Mouse (Mus musculus) kidney, postnatal 14 days (tissue): ENCODE data around the gene Sae1.

Experiments
- DNase-seq: peaks from one replicate; pipeline ENCODE4 v3.0.0; 2022; ENCODE audit warnings: mixed read lengths

The Sae1 gene

GRCm38 (mm10) chr7:16387160-16388041 lies at the start of gene Sae1:
Gene Sae1 (minus strand): TSS chr7:16387806.
- peak; percentile 98 for DNase-seq

GRCm38 (mm10) chr7:16435088-16435487 lies 47.5 kb upstream of the Sae1 start:
- no peak for DNase-seq

- no peak for DNase-seq
Observed at GRCm38 (mm10) chr7:16433352-16433971, 45.9 kb upstream of the Sae1 start.

DNA sequence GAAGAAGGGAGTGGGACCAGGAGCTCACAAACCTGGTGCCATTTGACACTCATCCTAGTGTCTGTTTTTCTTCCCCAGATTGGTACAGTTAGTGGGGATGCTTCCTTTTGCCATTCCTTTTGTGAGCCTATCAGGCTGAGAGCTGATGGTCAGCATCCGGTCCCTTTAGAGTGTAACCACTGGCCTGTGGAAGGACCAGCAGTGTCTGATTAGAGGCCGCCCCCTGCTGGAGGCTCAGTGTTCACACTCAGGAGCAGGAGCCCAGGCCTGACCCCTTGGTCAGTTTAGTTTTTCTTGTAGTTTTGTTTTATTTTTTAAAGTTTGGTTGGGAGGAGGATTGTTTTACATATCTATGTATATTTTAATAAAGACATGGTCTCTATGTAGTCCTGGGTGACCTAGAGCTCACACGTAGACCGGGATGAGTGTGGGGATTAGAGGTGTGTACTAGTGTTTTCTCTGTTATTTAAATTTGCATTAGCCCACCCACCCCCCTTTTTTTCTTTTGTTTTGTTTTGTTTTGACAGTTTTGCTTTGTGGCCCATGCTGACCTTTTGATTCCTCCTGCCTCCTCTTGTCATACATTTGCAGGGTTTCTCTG lies 38.6 kb upstream of the Sae1 start:
- peak; percentile 89 for DNase-seq

- no peak for DNase-seq
Observed at GRCm38 (mm10) chr7:16425721-16426120, 38.1 kb upstream of the Sae1 start.

DNA sequence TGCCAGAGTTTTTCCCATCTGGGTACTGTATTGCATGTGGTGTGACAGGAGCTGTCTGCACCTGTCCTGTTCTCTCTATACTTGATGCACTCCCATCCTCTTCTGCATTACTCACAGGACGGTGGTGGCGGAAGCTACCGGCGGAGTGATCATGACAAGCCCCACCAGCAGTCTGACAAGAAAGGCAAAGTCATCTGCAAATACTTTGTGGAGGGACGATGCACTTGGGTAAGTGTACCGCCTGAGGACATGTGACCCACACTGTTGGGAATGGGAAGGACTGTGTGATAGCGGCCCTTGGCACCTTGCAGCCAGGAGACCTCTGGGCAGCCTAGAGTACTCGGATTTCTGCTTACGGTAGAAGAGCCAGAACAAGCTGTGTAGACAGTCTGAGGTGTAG lies 36.1 kb upstream of the Sae1 start:
- DNase-seq, result no peak

DNA sequence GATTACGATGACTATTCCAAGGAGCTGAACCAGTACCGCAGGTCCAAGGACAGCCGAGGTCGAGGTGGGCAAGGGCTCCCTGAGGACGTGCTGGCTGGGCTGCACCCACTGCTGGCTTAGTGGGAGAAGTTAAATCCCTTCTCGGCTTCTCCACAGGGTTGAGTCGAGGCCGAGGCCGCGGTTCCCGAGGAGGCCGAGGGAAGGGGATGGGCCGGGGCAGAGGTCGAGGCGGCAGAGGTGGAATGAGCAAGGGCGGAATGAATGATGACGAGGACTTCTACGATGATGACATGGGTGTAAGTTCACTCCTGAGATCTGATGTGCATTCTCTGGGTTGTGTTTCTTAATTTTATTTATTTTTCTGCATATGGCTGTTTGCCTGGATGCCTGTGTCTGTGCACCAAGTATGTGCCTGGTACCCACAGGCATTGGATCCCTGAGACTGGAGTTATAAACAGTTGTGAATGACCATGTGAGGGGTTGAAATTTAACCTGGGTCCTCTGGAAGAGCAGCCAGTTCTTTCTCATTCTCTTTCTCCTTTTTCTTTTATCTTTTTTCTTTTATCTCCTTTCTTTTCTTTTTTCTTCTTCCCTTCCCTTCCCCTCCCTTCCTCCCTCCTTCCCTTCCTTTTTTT lies 34.7 kb upstream of the Sae1 start:
- no peak for DNase-seq

- DNase-seq, result no peak
Observed at GRCm38 (mm10) chr7:16420493-16421118, 33.0 kb upstream of the Sae1 start.

DNA sequence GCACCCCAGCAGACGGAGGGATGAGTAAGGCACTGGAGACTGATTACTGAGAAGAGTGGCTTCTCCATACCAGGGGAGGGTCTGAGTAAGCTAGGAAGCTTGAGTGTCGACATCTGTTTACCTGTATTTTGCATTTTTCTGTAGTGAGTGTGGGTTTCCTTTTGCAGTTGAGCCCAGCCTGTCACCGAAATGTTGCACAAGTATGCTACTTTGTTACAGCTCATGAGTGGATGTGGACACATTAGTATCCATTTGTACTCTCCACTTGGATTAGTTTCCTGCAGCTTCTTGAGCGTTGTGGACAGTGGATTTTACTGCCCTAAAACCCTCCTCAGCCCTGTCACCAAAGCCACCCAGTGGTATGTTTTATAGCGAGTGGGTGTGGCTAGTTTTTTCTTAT lies 31.1 kb upstream of the Sae1 start:
- no peak for DNase-seq

DNA sequence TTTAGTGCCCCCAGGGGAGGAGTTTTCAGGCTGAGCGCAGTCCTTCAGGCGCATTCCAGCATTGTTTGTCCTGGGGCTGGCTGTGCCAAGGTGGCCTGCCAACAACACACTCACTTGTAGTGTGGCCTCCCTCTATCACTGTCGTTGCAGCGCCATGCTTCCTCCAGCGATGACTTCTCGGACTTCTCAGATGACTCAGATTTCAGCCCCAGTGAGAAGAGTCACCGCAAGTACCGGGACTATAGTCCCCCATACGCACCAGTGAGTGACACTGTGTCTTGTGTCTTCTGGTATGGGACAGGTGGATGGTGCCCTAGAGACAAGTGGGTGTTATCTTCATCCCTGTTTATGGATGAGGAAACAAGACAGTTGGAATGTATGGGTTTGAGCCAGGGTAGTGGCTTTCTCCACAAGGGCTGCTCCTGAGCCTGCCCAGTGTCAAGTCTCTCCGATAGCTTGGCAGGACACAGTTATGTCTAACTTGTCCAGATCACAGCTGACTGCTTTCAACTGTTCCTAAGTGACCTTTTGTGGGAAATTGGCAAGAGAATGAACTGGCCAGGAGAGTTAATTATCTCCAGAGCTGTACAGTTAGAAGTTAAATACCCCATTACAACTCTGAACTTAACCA lies 29.6 kb upstream of the Sae1 start:
- peak; percentile 80 for DNase-seq

DNA sequence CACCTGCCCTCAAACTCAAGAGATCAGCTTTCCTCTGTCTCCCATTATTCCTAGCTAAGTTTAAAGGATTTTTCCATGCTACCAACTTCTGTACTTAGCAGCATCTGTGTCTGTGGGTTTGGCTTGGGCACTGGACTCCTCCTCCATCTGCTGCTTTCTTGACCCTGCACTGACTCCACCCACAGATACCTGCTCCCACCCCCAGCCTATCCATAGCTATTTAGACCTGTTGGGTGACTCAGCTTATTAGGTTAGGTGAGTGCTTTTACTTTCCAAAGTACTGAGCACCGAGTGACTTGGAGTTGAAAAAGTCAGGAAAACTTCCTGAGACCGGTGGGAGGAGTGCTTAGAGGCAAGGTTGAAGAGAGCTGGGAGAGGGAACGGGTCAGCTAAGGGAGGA lies 27.8 kb upstream of the Sae1 start:
- peak; percentile 49 for DNase-seq

DNA sequence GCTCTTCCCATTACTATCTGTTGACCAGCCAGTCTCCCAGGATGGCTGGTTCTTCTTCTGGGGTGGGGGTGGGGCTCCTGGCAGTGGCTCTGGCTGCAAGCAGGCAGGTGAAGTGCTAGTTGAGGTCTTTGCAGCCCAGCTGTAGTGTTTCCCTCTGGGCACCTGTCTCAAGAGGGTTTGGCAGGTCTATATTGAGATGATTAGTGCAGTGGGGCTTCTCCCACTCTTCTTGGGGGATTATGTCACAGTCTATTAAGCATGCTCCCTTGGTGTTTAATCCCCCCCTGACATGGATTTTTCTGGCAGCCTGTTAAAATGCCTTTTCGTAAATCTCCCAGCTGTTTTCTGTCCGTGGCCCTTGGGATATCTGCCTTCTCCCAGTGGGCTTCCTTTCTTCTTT lies 25.3 kb upstream of the Sae1 start:
- no peak for DNase-seq

DNA sequence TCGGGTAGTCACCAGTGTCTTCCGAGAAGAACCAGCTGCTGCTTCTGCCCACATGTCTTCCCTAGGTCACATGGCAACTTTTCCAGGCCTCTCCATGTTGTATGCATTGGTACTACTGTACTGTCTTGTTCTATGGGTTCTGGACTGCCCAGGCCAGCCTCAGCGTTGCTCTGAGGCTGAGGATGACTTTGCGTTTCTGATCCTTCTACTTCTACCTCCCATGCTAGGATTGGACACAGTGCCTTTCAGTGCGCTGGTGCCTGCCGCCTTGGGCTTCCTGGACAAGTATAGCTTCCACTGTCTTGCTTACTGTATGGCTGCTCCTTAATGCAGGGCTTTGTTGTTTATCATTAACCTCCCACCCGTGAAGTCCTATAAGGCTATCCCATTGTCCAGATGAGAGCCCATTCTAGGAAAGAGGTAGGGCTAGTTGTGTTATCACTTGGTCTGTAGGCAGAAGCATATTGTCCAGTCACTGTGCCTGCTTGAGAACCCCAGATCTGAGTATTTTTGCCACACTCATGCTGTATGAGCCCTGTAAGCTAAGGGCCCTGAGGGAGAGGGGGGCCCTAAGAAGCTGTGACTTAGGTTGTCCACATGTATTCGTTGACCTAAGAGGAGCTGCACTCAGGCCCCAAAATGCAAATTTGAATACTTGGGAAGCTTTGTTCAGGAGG lies 24.8 kb upstream of the Sae1 start:
- DNase-seq, result no peak

DNA sequence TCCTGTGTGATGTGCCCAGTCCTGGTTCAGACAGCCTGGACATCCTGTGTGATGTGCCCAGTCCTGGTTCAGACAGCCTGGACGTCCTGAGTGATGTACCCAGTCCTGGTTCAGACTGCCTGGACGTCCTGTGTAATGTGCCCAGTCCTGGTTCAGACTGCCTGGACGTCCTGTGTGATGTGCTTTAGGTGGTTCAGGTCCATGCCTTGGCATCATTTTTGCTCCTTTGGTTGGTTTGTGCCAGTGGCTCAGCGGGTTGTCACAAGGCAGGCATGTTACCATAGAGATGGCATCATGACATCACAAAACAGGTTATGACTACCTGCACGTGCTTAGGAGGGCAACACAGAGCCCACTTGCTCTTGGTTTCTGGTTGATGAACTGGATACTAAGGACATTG lies 23.5 kb upstream of the Sae1 start:
- no peak for DNase-seq

DNA sequence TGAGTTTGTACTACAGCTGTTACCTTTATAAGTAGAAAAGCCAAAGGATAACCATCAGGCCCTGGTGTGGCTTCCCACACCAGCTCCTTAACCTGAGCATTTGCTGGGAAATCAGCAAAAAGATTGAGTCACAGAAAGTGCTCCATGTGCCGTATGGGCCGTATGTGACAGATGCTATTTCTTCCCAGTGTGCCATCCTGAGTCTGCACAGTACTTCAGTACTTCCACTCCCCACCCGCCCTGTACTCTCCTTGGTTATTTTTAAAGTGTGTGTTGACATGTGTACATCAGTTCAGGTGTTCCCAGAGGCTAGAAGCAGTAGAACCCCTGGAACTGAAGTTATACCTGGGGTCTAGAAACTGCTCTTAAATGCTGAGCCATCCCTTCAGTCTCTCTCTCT lies 19.4 kb upstream of the Sae1 start:
- DNase-seq, result no peak

DNA sequence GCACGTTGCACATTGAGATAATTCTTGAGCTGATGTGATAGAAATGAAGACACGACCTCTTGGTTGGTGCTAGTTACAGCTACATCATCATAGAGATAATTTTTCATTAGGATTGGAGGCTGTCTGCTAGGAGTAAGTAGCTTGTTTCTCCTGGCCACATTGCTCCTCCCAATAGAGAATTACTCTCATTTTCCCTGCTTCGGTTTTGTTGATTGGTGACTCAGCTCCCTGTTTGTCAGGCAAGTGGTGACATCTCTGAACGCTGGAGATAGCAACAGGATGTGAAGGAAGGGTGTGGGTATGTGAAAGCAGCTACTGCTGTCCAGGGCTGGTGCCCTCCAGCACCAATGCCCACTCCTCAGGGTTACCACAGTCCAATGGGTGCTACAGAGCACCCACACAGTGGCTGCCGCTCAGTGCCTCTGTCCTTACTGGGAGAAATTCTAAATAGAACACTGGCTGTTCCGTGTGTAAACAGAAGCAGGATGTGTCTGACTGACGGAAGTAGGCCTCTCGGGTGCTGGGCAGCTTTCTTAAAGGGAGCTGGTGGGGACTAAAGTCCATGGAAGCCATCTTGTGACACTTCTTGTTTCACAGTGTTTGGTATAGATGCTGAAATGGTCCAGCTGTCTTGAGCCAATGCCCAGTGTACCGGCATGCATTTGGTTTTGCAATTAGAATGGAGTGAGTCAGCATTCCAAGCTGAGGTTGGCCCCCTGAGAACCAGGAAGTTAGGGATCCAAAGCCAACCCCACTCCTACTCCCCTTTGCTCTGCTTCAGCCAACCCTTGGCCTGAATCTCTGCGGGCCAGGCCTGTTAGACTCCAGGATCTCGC lies 18.1 kb upstream of the Sae1 start:
- DNase-seq, result peak; percentile 80

DNA sequence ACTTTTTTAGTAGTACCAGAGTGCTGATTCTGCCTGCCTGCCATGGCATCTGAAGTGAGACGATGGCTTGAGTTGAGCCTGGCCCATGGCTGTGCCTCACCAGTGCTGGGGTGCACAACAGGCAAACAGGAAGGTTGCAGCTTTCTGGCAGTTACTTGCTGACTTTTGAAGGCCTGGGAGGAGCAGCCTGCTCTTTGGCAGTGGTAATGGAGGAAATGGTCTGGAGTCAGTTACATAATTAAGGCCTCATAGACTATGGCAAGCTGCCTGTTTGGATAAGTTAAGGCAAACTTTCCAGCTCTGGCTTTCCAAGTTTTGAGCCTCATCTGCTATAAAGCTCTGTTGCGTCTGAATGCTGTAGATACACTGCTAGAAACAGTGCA lies 17.5 kb upstream of the Sae1 start:
- peak; percentile 66 for DNase-seq

- DNase-seq, result no peak
Observed at GRCm38 (mm10) chr7:16404315-16405072, 16.9 kb upstream of the Sae1 start.

- DNase-seq, result no peak
Observed at GRCm38 (mm10) chr7:16402968-16403948, 15.7 kb upstream of the Sae1 start.
